Mouse (Mus musculus): ENCODE measurements around the gene Rbfox2. TPM values are rescaled to one million over a fixed set of nuclear protein-coding genes. Genes with fewer than 3 reads are reported as not detected.

Gene Rbfox2
- polyA plus RNA-seq, 2 experiments, result 7.2 to 9.9 TPM

- Histone ChIP-seq H3K4me3 (ENCODE audit: insufficient read depth in 1 of 2, low read depth in 2 of 2, low read length in 2 of 2) (no peak overlapping the region), H3K9ac (replicated peaks) (no peak overlapping the region), H3K27ac (no peak overlapping the region), H3K36me3 (replicated peaks; ENCODE audit: control insufficient read depth, insufficient read depth, low read depth) (no peaks in the 10 kb centered on the region), H3K4me1 (replicated peaks; ENCODE audit: control insufficient read depth in 2 of 2, insufficient read depth in 2 of 2, low read length in 1 of 2) (peaks cover 0 to 7% of the 10 kb centered on the region in 2 experiments; a peak in 1 of 4 replicates), H3K4me2 (ENCODE audit: low read depth) (no peak overlapping the region), H3K27me3 (ENCODE audit: control insufficient read depth, insufficient read depth, low read length) (no peaks in the 10 kb centered on the region), H3K9me3 (ENCODE audit: control insufficient read depth, low read length) (no peaks in the 10 kb centered on the region)
- DNase-seq (ENCODE audit: low read depth in 3 of 3, low spot score in 3 of 3) (no peak), ATAC-seq (ENCODE audit: insufficient read depth) (no peak)
- TF ChIP-seq EP300 (IDR thresholded peaks at IDR 0.05; ENCODE audit: low read depth) (no peak), CTCF (IDR thresholded peaks at IDR 0.05; ENCODE audit: low read depth) (no peak)
- WGBS (ENCODE audit: insufficient replicate concordance), result 28% methylated on average over 5 of the region's 5 CpGs
Observed at GRCm38 (mm10) chr15:77215178-77215800, 91.5 kb downstream of the Rbfox2 start.

- TF ChIP-seq CTCF (IDR thresholded peaks at IDR 0.05; ENCODE audit: low read depth) (no peak), EP300 (IDR thresholded peaks at IDR 0.05; ENCODE audit: low read depth) (no peak)
- no peak overlapping the region for H3K4me2 ChIP-seq (ENCODE audit: low read depth)
- H3K4me3 ChIP-seq (ENCODE audit: insufficient read depth in 1 of 2, low read depth in 2 of 2, low read length in 2 of 2), result no peak overlapping the region
- H3K27me3 ChIP-seq (ENCODE audit: control insufficient read depth, insufficient read depth, low read length), result no peaks in the 10 kb centered on the region
- H3K9me3 ChIP-seq (ENCODE audit: control insufficient read depth, low read length), result no peaks in the 10 kb centered on the region
- ATAC-seq (ENCODE audit: insufficient read depth) (no peak), DNase-seq (ENCODE audit: low read depth in 3 of 3, low spot score in 3 of 3) (no peak)
- peaks cover 0 to 6% of the 10 kb centered on the region in 2 experiments; a peak in 1 of 4 replicates for H3K4me1 ChIP-seq (replicated peaks; ENCODE audit: control insufficient read depth in 2 of 2, insufficient read depth in 2 of 2, low read length in 1 of 2)
- no peaks in the 10 kb centered on the region for H3K36me3 ChIP-seq (replicated peaks; ENCODE audit: control insufficient read depth, insufficient read depth, low read depth)
- 62% methylated on average over 8 of the region's 8 CpGs for WGBS (ENCODE audit: insufficient replicate concordance)
- H3K9ac ChIP-seq (replicated peaks), result no peak overlapping the region
- H3K27ac ChIP-seq, result no peak overlapping the region
Observed at GRCm38 (mm10) chr15:77214410-77215107, 92.2 kb downstream of the Rbfox2 start.

- 54% methylated on average over 5 of the region's 5 CpGs for WGBS (ENCODE audit: insufficient replicate concordance)
- no peak overlapping the region for H3K27ac ChIP-seq
- no peak overlapping the region for H3K4me3 ChIP-seq (ENCODE audit: insufficient read depth in 1 of 2, low read depth in 2 of 2, low read length in 2 of 2)
- peaks cover 0 to 6% of the 10 kb centered on the region in 2 experiments; a peak in 1 of 4 replicates for H3K4me1 ChIP-seq (replicated peaks; ENCODE audit: control insufficient read depth in 2 of 2, insufficient read depth in 2 of 2, low read length in 1 of 2)
- no peak overlapping the region for H3K4me2 ChIP-seq (ENCODE audit: low read depth)
- H3K9me3 ChIP-seq (ENCODE audit: control insufficient read depth, low read length), result no peaks in the 10 kb centered on the region
- no peak overlapping the region for H3K9ac ChIP-seq (replicated peaks)
- H3K27me3 ChIP-seq (ENCODE audit: control insufficient read depth, insufficient read depth, low read length), result no peaks in the 10 kb centered on the region
- no peaks in the 10 kb centered on the region for H3K36me3 ChIP-seq (replicated peaks; ENCODE audit: control insufficient read depth, insufficient read depth, low read depth)
- TF ChIP-seq EP300 (IDR thresholded peaks at IDR 0.05; ENCODE audit: low read depth) (no peak), CTCF (IDR thresholded peaks at IDR 0.05; ENCODE audit: low read depth) (no peak)
- DNase-seq (ENCODE audit: low read depth in 3 of 3, low spot score in 3 of 3) (no peak), ATAC-seq (ENCODE audit: insufficient read depth) (no peak)
Observed at GRCm38 (mm10) chr15:77213829-77214228, 93.0 kb downstream of the Rbfox2 start.

GRCm38 (mm10) chr15:77212818-77213217 is 94.0 kb downstream of the Rbfox2 start:
- Histone ChIP-seq H3K27me3 (ENCODE audit: control insufficient read depth, insufficient read depth, low read length) (no peaks in the 10 kb centered on the region), H3K9ac (replicated peaks) (no peak overlapping the region), H3K27ac (no peak overlapping the region), H3K4me1 (replicated peaks; ENCODE audit: control insufficient read depth in 2 of 2, insufficient read depth in 2 of 2, low read length in 1 of 2) (peaks cover 0 to 6% of the 10 kb centered on the region in 2 experiments; a peak in 1 of 4 replicates), H3K4me3 (ENCODE audit: insufficient read depth in 1 of 2, low read depth in 2 of 2, low read length in 2 of 2) (no peak overlapping the region), H3K4me2 (ENCODE audit: low read depth) (no peak overlapping the region), H3K36me3 (replicated peaks; ENCODE audit: control insufficient read depth, insufficient read depth, low read depth) (no peaks in the 10 kb centered on the region), H3K9me3 (ENCODE audit: control insufficient read depth, low read length) (no peaks in the 10 kb centered on the region)
- no peak for ATAC-seq (ENCODE audit: insufficient read depth)
- no peak for DNase-seq (ENCODE audit: low read depth in 3 of 3, low spot score in 3 of 3)
- no peak for TF ChIP-seq CTCF (IDR thresholded peaks at IDR 0.05; ENCODE audit: low read depth)
- TF ChIP-seq EP300 (IDR thresholded peaks at IDR 0.05; ENCODE audit: low read depth), result no peak
- 72% methylated on average over 7 of the region's 7 CpGs for WGBS (ENCODE audit: insufficient replicate concordance)

- 26% methylated on average over 4 of the region's 4 CpGs for WGBS (ENCODE audit: insufficient replicate concordance)
- no peaks in the 10 kb centered on the region for H3K27me3 ChIP-seq (ENCODE audit: control insufficient read depth, insufficient read depth, low read length)
- H3K4me2 ChIP-seq (ENCODE audit: low read depth), result no peak overlapping the region
- no peaks in the 10 kb centered on the region for H3K9me3 ChIP-seq (ENCODE audit: control insufficient read depth, low read length)
- no peak for ATAC-seq (ENCODE audit: insufficient read depth)
- no peaks in the 10 kb centered on the region for H3K36me3 ChIP-seq (replicated peaks; ENCODE audit: control insufficient read depth, insufficient read depth, low read depth)
- no peak overlapping the region for H3K27ac ChIP-seq
- no peak overlapping the region for H3K4me3 ChIP-seq (ENCODE audit: insufficient read depth in 1 of 2, low read depth in 2 of 2, low read length in 2 of 2)
- no peak overlapping the region for H3K9ac ChIP-seq (replicated peaks)
- DNase-seq (ENCODE audit: low read depth in 3 of 3, low spot score in 3 of 3), result no peak
- TF ChIP-seq CTCF (IDR thresholded peaks at IDR 0.05; ENCODE audit: low read depth) (no peak), EP300 (IDR thresholded peaks at IDR 0.05; ENCODE audit: low read depth) (no peak)
- H3K4me1 ChIP-seq (replicated peaks; ENCODE audit: control insufficient read depth in 2 of 2, insufficient read depth in 2 of 2, low read length in 1 of 2), result peaks cover 0 to 6% of the 10 kb centered on the region in 2 experiments; a peak in 1 of 4 replicates
Observed at GRCm38 (mm10) chr15:77212217-77212757, 94.5 kb downstream of the Rbfox2 start.

All from liver, embryonic 14.5 days (tissue).